In genomic region chr10:85389286-85390139, GRCm38 (mm10) we compare ENCODE assay signal across 8 mouse cellular contexts. TPM values are rescaled to one million over a fixed set of nuclear protein-coding genes. Genes with fewer than 3 reads are reported as not detected.
DNase-seq lines count a peak whose midpoint lies in the region; ATAC-seq and TF ChIP-seq lines count a peak whose summit lies in the region.

No protein-coding gene starts in this region.

- 32% methylated on average over 23 of the region's 23 CpGs for WGBS in kidney, postnatal 0 days
- WGBS in forebrain, embryonic 16.5 days, result 54% methylated on average over 23 of the region's 23 CpGs
- 57% methylated on average over 23 of the region's 23 CpGs for WGBS in lung, adult 2 months
- WGBS in liver, embryonic 12.5 days (ENCODE audit: insufficient replicate concordance), result 49% methylated on average over 23 of the region's 23 CpGs

- peak; percentile 3 for DNase-seq in kidney, postnatal 0 days (ENCODE audit: low spot score)
- no peak for DNase-seq in kidney, postnatal 36 days
- peak; percentile 42 for DNase-seq in T-cell, adult 2 months (ENCODE audit: low spot score)
- DNase-seq in lung, adult 2 months, result no peak
- no peak for DNase-seq in ovary, postnatal 36 days (ENCODE audit: low spot score)

- no peaks in the 10 kb centered on the region for H3K79me2 ChIP-seq in myocyte (ENCODE audit: control insufficient read depth, insufficient read depth)

- H3K36me3 ChIP-seq in kidney, postnatal 0 days (ENCODE audit: insufficient read depth, low read length), result no peaks in the 10 kb centered on the region
- H3K36me3 ChIP-seq in forebrain, embryonic 16.5 days (ENCODE audit: control insufficient read depth, insufficient read depth), result no peaks in the 10 kb centered on the region
- no peaks in the 10 kb centered on the region for H3K36me3 ChIP-seq in myocyte (ENCODE audit: control insufficient read depth, insufficient read depth)
- H3K36me3 ChIP-seq in liver, embryonic 12.5 days, result no peaks in the 10 kb centered on the region

- H3K9ac ChIP-seq in kidney, postnatal 0 days (ENCODE audit: low read depth, low read length), result no peak overlapping the region
- no peak overlapping the region for H3K9ac ChIP-seq in forebrain, embryonic 16.5 days (replicated peaks; ENCODE audit: low read depth, low read length)
- H3K9ac ChIP-seq in liver, embryonic 12.5 days, result no peak overlapping the region

- peak overlapping the region; percentile 63 for H3K4me3 ChIP-seq in kidney, postnatal 0 days (replicated peaks; ENCODE audit: low read depth, low read length)
- H3K4me3 ChIP-seq in forebrain, embryonic 16.5 days (replicated peaks; ENCODE audit: low read length), result peak overlapping the region; percentile 55
- peak overlapping the region; percentile 42 for H3K4me3 ChIP-seq in myocyte
- H3K4me3 ChIP-seq in lung, adult 2 months (replicated peaks; ENCODE audit: extremely low read depth, low read depth, low read length), result no peak overlapping the region
- no peak overlapping the region for H3K4me3 ChIP-seq in liver, embryonic 12.5 days

- no peaks in the 10 kb centered on the region for H3K9me3 ChIP-seq in kidney, postnatal 0 days (replicated peaks; ENCODE audit: low read length)
- H3K9me3 ChIP-seq in forebrain, embryonic 16.5 days (ENCODE audit: control insufficient read depth, low read length), result no peaks in the 10 kb centered on the region
- H3K9me3 ChIP-seq in liver, embryonic 12.5 days (replicated peaks), result no peaks in the 10 kb centered on the region

- H3K27me3 ChIP-seq in kidney, postnatal 0 days (ENCODE audit: insufficient read depth, low read length), result 0 out of 2 replicates have a peak, but pooled peaks cover 5% of the 10 kb centered on the region
- H3K27me3 ChIP-seq in forebrain, embryonic 16.5 days (replicated peaks; ENCODE audit: control insufficient read depth, insufficient read depth, low read length), result no peaks in the 10 kb centered on the region
- no peaks in the 10 kb centered on the region for H3K27me3 ChIP-seq in myocyte (ENCODE audit: control insufficient read depth, insufficient read depth, insufficient read length)
- peaks cover 53% of the 10 kb centered on the region for H3K27me3 ChIP-seq in liver, embryonic 12.5 days (replicated peaks)

- H3ac ChIP-seq in myocyte (ENCODE audit: control insufficient read depth, insufficient read length), result no peak overlapping the region

- peaks cover 12% of the 10 kb centered on the region; the same call in 1 of the 2 replicates for H3K4me1 ChIP-seq in kidney, postnatal 0 days (replicated peaks; ENCODE audit: insufficient read depth, low read length)
- H3K4me1 ChIP-seq in forebrain, embryonic 16.5 days (replicated peaks; ENCODE audit: control insufficient read depth, insufficient read depth, low read length), result peaks cover 26% of the 10 kb centered on the region
- peaks cover 3% of the 10 kb centered on the region; the same call in 1 of the 2 replicates for H3K4me1 ChIP-seq in lung, adult 2 months (ENCODE audit: control insufficient read depth, insufficient read depth, low read length)
- peaks cover 15% of the 10 kb centered on the region; the same call in 1 of the 2 replicates for H3K4me1 ChIP-seq in liver, embryonic 12.5 days

- H3K4me2 ChIP-seq in kidney, postnatal 0 days (ENCODE audit: low read length), result peak overlapping the region; percentile 99
- H3K4me2 ChIP-seq in forebrain, embryonic 16.5 days (ENCODE audit: low read length), result peak overlapping the region; percentile 98
- H3K4me2 ChIP-seq in myocyte (ENCODE audit: low read depth), result peak overlapping the region; percentile 99
- H3K4me2 ChIP-seq in liver, embryonic 12.5 days, result no peak overlapping the region

- ATAC-seq in kidney, postnatal 0 days (replicated peaks; ENCODE audit: low FRiP score, low read depth), result no peak
- ATAC-seq in forebrain, embryonic 16.5 days, result no peak
- ATAC-seq in liver, embryonic 12.5 days, result no peak

- no peak overlapping the region for H3K27ac ChIP-seq in kidney, postnatal 0 days
- H3K27ac ChIP-seq in forebrain, embryonic 16.5 days (ENCODE audit: low read length), result no peak overlapping the region
- no peak overlapping the region for H3K27ac ChIP-seq in liver, embryonic 12.5 days

- TF ChIP-seq POLR2A in myocyte (IDR thresholded peaks at IDR 0.05; ENCODE audit: insufficient read length, low read depth), result no peak
- no peak for TF ChIP-seq POLR2A in lung, adult 2 months (IDR thresholded peaks at IDR 0.05; ENCODE audit: borderline replicate concordance, extremely low read depth, low read depth, low read length)

- TF ChIP-seq CTCF in kidney, postnatal 0 days (IDR thresholded peaks at IDR 0.05; ENCODE audit: low read depth), result no peak
- no peak for TF ChIP-seq CTCF in lung, adult 2 months (IDR thresholded peaks at IDR 0.05; ENCODE audit: insufficient read depth, low read length)

TF ChIP-seq in myocyte, 11 proteins besides CTCF, POLR2A, EP300 and RAD21:
- TF ChIP-seq E2F4 (IDR thresholded peaks at IDR 0.05; ENCODE audit: insufficient read depth) (no peak), REST (IDR thresholded peaks at IDR 0.05; ENCODE audit: insufficient read depth, insufficient read length) (no peak), USF1 (IDR thresholded peaks at IDR 0.05; ENCODE audit: low read depth) (no peak), TCF3 (IDR thresholded peaks at IDR 0.05; ENCODE audit: insufficient read length, low read depth) (no peak)

RNA-seq across cellular contexts. Expression of gene Btbd11, which starts 2.9 kb away (rescaled TPM):
- 6.7 and 6.8 TPM in 2 replicates for polyA plus RNA-seq in kidney, postnatal 0 days (2015; fragmentation: Nextera tagmentation; extraction: Ambion mirVana)
- 11.1 TPM in 2 replicates for polyA plus RNA-seq in forebrain, embryonic 16.5 days (2015; fragmentation: Nextera tagmentation; extraction: Ambion mirVana)
- 6.8 TPM for polyA plus RNA-seq in myocyte (2012; fragmentation: generic; extraction: Trizol)
- polyA plus RNA-seq in lung, adult 2 months (2012; rRNA removed), result 2.3 and 3.8 TPM in 2 replicates
- polyA plus RNA-seq in liver, embryonic 12.5 days (2016; fragmentation: Nextera tagmentation; extraction: Ambion mirVana), result 0.32 and 0.42 TPM in 2 replicates

Comparison
In these comparisons a context has a peak if more than half of its experiments do, and no peak if none do; other contexts are left out.
1. DNase-seq: peak in kidney, postnatal 0 days (single experiment) and T-cell, adult 2 months (single experiment); none in kidney, postnatal 36 days (0 of 2), lung, adult 2 months (single experiment) and ovary, postnatal 36 days (single experiment).
2. H3K4me3 ChIP-seq: peak in kidney, postnatal 0 days (single experiment), forebrain, embryonic 16.5 days (single experiment) and myocyte (single experiment); none in lung, adult 2 months (single experiment) and liver, embryonic 12.5 days (single experiment).